Mouse (Mus musculus) hindbrain, embryonic 11.5 days (tissue): Measurements from ENCODE around the gene Rufy2. TPM values are rescaled to one million over a fixed set of nuclear protein-coding genes. Genes with fewer than 3 reads are reported as not detected.

Experiments
- ATAC-seq: fragments of 200-750 bp; cut with Nextera tagmentation; 2 replicates; pipeline ENCODE4 v1.8.0; 2017; ENCODE audit warnings: mild to moderate bottlenecking, moderate TSS enrichment, moderate library complexity; ENCODE audit not compliant: low FRiP score
- DNase-seq: peaks from one replicate; pipeline ENCODE4 v3.0.0-alpha.2; 2015; ENCODE audit warnings: low spot score
- H3K27ac ChIP-seq: fragments of 300-500 bp; sonication (generic); 2 replicates; pipeline ENCODE4 v1.5.1; 2014; ENCODE audit warnings: mild to moderate bottlenecking, low read depth, low read length
- H3K27me3 ChIP-seq: fragments of 300-500 bp; sonication (generic); 2 replicates; pipeline ENCODE4 v1.6.1; 2014; ENCODE audit warnings: mild to moderate bottlenecking, low read length, moderate library complexity, mixed read lengths; ENCODE audit not compliant: control insufficient read depth, insufficient read depth
- H3K36me3 ChIP-seq: fragments of 300-500 bp; sonication (generic); 2 replicates; pipeline ENCODE4 v1.6.1; 2014; ENCODE audit warnings: mild to moderate bottlenecking, low read length, moderate library complexity, mixed read lengths; ENCODE audit not compliant: control insufficient read depth, insufficient read depth
- H3K4me1 ChIP-seq: fragments of 300-500 bp; sonication (generic); replicated peaks from 2 replicates; pipeline ENCODE4 v1.6.1; 2014; ENCODE audit warnings: low read length, mixed read lengths; ENCODE audit not compliant: control insufficient read depth, insufficient read depth
- H3K4me2 ChIP-seq: fragments of 300-500 bp; sonication (generic); replicated peaks from 2 replicates; pipeline ENCODE4 v1.6.1; 2014; ENCODE audit warnings: mild to moderate bottlenecking, low read depth, low read length
- H3K4me3 ChIP-seq: fragments of 300-500 bp; sonication (generic); 2 replicates; pipeline ENCODE4 v1.5.1; 2014; ENCODE audit warnings: low read depth, low read length
- H3K9ac ChIP-seq: fragments of 300-500 bp; sonication (generic); 2 replicates; pipeline ENCODE4 v1.6.1; 2014; ENCODE audit warnings: low read depth, low read length
- H3K9me3 ChIP-seq: fragments of 300-500 bp; sonication (generic); 2 replicates; pipeline ENCODE4 v1.6.1; 2016; ENCODE audit warnings: low read length; ENCODE audit not compliant: control insufficient read depth
- WGBS: fragments of 180-500 bp; shearing (Covaris S2); extraction: QIAGEN DNeasy Blood & Tissue Kit; methylation state at CpG from one replicate; pipeline ENCODE4 v1.1.7; 2014; 5-methylcytosine and 5-hydroxymethylcytosine counted together
- polyA plus RNA-seq: library from polyadenylated mRNA; unstranded; fragments of >200 nt; fragmentation: Nextera tagmentation; extraction: Ambion mirVana; gene quantifications from 2 replicates; pipeline ENCODE4 v1.2.1, GENCODE M21; 2014

The Rufy2 gene
- polyA plus RNA-seq, result 24.8 and 35.0 TPM in 2 replicates

GRCm38 (mm10) chr10:62980039-62980954 lies at the start of gene Rufy2:
Gene Rufy2, plus strand, starts transcription at chr10:62980223.
- H3K27me3 ChIP-seq, result no peaks in the 10 kb centered on the region
- WGBS, result 1% methylated on average over 58 of the region's 77 CpGs
- no peaks in the 10 kb centered on the region for H3K9me3 ChIP-seq
- DNase-seq, result peak; percentile 94
- peak within 1 kb of the TSS; percentile 84 for H3K27ac ChIP-seq
- no peaks in the 10 kb centered on the region for H3K4me1 ChIP-seq
- peak within 1 kb of the TSS; percentile 55 for H3K4me2 ChIP-seq
- ATAC-seq, result peak; percentile 95
- H3K9ac ChIP-seq, result peak within 1 kb of the TSS; percentile 93
- peak within 1 kb of the TSS; percentile 90 for H3K4me3 ChIP-seq
- H3K36me3 ChIP-seq, result no peaks in the 10 kb centered on the region

DNA sequence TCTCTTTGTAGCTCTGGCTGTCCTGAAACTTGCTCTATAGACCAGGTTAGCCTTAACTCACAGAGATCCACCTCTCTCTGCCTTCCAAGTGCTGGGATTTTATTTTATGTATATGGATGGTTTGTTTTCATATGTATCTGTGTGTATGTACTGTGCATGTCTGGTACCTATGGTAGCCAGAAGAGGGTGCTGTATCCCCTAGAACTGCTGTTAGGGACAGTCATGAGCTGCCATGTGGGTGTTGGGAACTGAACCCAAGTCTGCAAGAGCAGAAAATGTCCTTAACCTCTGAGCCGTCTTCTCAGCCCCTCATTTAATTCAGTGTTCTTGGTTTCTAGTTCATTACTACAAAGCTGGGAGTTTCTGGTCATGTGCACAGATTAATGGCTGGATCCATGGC lies 47.6 kb upstream of the Rufy2 start:
- Histone ChIP-seq H3K27ac (no peak overlapping the region), H3K9me3 (no peaks in the 10 kb centered on the region), H3K36me3 (peaks cover 8% of the 10 kb centered on the region; the same call in 1 of the 2 replicates), H3K27me3 (no peaks in the 10 kb centered on the region), H3K9ac (no peak overlapping the region), H3K4me1 (no peaks in the 10 kb centered on the region), H3K4me3 (no peak overlapping the region), H3K4me2 (no peak overlapping the region)
- DNase-seq (no peak), ATAC-seq (no peak)
- WGBS, result 86% methylated on average over 1 of the region's 1 CpGs

- 87% methylated on average over 10 of the region's 10 CpGs for WGBS
- Histone ChIP-seq H3K4me3 (no peak overlapping the region), H3K9me3 (no peaks in the 10 kb centered on the region), H3K36me3 (no peaks in the 10 kb centered on the region), H3K27me3 (no peaks in the 10 kb centered on the region), H3K4me2 (no peak overlapping the region), H3K9ac (no peak overlapping the region), H3K27ac (no peak overlapping the region), H3K4me1 (no peaks in the 10 kb centered on the region)
- ATAC-seq, result no peak
- DNase-seq, result no peak
These were observed 34.9 kb upstream of the Rufy2 start for GRCm38 (mm10) chr10:62944975-62945580.

- under 1% methylated on average over 60 of the region's 68 CpGs for WGBS
- Histone ChIP-seq H3K4me2 (peak within 1 kb of the TSS; percentile 66), H3K36me3 (no peaks in the 10 kb centered on the region), H3K27ac (peak within 1 kb of the TSS; percentile 83), H3K4me1 (no peaks in the 10 kb centered on the region), H3K9me3 (no peaks in the 10 kb centered on the region), H3K27me3 (no peaks in the 10 kb centered on the region), H3K4me3 (peak within 1 kb of the TSS; percentile 65), H3K9ac (peak within 1 kb of the TSS; percentile 80)
- ATAC-seq, result peak; percentile 91
- DNase-seq, result peak; percentile 93
These were observed 33.1 kb upstream of the Rufy2 start, which contains the start of gene Dna2 for GRCm38 (mm10) chr10:62946738-62947471. Gene Dna2, plus strand, starts transcription at chr10:62947026.

DNA sequence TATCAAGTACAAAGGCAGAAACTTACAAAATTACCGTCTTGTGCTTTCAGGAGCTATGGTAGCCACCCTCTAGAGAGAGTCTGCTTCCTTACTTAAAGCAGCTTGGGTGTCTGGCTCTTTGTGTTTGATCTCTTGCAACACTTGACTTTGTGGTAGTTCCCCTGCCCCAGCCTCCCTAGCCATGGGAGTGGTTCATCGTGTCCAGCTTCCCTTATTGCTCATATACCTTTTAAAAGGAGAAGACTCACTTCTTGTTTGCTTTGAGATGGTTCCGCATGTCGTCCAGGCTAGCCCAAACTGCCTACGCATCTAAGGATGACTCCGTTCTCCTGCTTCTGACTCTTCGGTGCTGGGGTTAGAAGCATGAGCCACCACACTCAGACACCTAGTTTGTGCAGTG lies 31.5 kb upstream of the Rufy2 start:
- ATAC-seq (no peak), DNase-seq (no peak)
- H3K9me3 ChIP-seq, result no peaks in the 10 kb centered on the region
- no peak overlapping the region for H3K4me2 ChIP-seq
- H3K9ac ChIP-seq, result no peak overlapping the region
- no peaks in the 10 kb centered on the region for H3K4me1 ChIP-seq
- 97% methylated on average over 7 of the region's 7 CpGs for WGBS
- H3K27ac ChIP-seq, result no peak overlapping the region
- H3K4me3 ChIP-seq, result no peak overlapping the region
- H3K27me3 ChIP-seq, result no peaks in the 10 kb centered on the region
- H3K36me3 ChIP-seq, result no peaks in the 10 kb centered on the region

GRCm38 (mm10) chr10:62963956-62964355 lies 16.1 kb upstream of the Rufy2 start:
- H3K27ac ChIP-seq, result no peak overlapping the region
- WGBS, result 99% methylated on average over 7 of the region's 7 CpGs
- no peak for ATAC-seq

GRCm38 (mm10) chr10:62965796-62966195 lies 14.2 kb upstream of the Rufy2 start:
- no peak overlapping the region for H3K4me2 ChIP-seq
- WGBS, result 94% methylated on average over 11 of the region's 11 CpGs
- H3K9me3 ChIP-seq, result no peaks in the 10 kb centered on the region
- 0 out of 2 replicates have a peak, but pooled peaks cover 2% of the 10 kb centered on the region for H3K36me3 ChIP-seq
- no peaks in the 10 kb centered on the region for H3K27me3 ChIP-seq
- no peak overlapping the region for H3K4me3 ChIP-seq
- ATAC-seq (no peak), DNase-seq (no peak)
- no peak overlapping the region for H3K27ac ChIP-seq
- H3K4me1 ChIP-seq, result no peaks in the 10 kb centered on the region
- H3K9ac ChIP-seq, result no peak overlapping the region

More at GRCm38 (mm10) chr10:62963956-62964355, 16.1 kb upstream of the Rufy2 start:
- Histone ChIP-seq H3K27me3 (no peaks in the 10 kb centered on the region), H3K4me3 (no peak overlapping the region), H3K9ac (no peak overlapping the region), H3K9me3 (no peaks in the 10 kb centered on the region), H3K4me2 (no peak overlapping the region), H3K36me3 (0 out of 2 replicates have a peak, but pooled peaks cover 2% of the 10 kb centered on the region), H3K4me1 (no peaks in the 10 kb centered on the region)
- DNase-seq, result no peak

GRCm38 (mm10) chr10:62966291-62966690 lies 13.7 kb upstream of the Rufy2 start:
- no peak overlapping the region for H3K27ac ChIP-seq
- ATAC-seq (no peak), DNase-seq (no peak)
- 98% methylated on average over 15 of the region's 15 CpGs for WGBS
- H3K9me3 ChIP-seq, result no peaks in the 10 kb centered on the region
- no peak overlapping the region for H3K9ac ChIP-seq
- H3K4me3 ChIP-seq, result no peak overlapping the region
- 0 out of 2 replicates have a peak, but pooled peaks cover 2% of the 10 kb centered on the region for H3K36me3 ChIP-seq
- H3K4me2 ChIP-seq, result no peak overlapping the region
- H3K4me1 ChIP-seq, result no peaks in the 10 kb centered on the region
- H3K27me3 ChIP-seq, result no peaks in the 10 kb centered on the region
